ENCODE assay signal across 16 mouse cellular contexts in genomic region chr3:152470347-152470746, GRCm38 (mm10).
"Had no signal": no experiment of that assay in that cellular context is flagged by ENCODE, and none has a peak within 500 bp of the region (broad histone marks: within the 10 kb centered on the region; RNA-seq: fewer than 3 reads in every experiment).

No protein-coding gene starts in this region.

- H3K27ac ChIP-seq: left cerebral cortex, adult 2 months; liver, embryonic 13.5 days; macrophage; midbrain, embryonic 13.5 days; neural tube, embryonic 12.5 days; stomach, postnatal 0 days had no signal

- H3K36me3 ChIP-seq: liver, embryonic 13.5 days; midbrain, embryonic 13.5 days; neural tube, embryonic 12.5 days; neural tube, embryonic 15.5 days had no signal

- H3K4me3 ChIP-seq: left cerebral cortex, adult 2 months; liver, embryonic 13.5 days; midbrain, embryonic 13.5 days; neural tube, embryonic 12.5 days; neural tube, embryonic 15.5 days had no signal

- DNase-seq: kidney, postnatal 36 days; layer of hippocampus, postnatal 36 days; liver, embryonic 13.5 days; lung, embryonic 14.5 days; right cerebral cortex, adult 18-20 months; right cerebral cortex, postnatal 14 days; right cerebral cortex, postnatal 4 days; thymus, adult 2 months; thymus, postnatal 14 days; thymus, postnatal 4 days had no signal

- H3K27me3 ChIP-seq: liver, embryonic 13.5 days; midbrain, embryonic 13.5 days; neural tube, embryonic 12.5 days; neural tube, embryonic 15.5 days had no signal
